Mouse (Mus musculus) thymus, adult 2 months (tissue): ENCODE data around the gene Sulf2. TPM values are rescaled to one million over a fixed set of nuclear protein-coding genes. Genes with fewer than 3 reads are reported as not detected.

Experiments
- DNase-seq: peaks from one replicate; pipeline ENCODE4 v3.0.0; 2021
- H3K27ac ChIP-seq: fragments of 200-500 bp; 2 replicates; pipeline ENCODE4 v1.5.1; 2012; ENCODE audit warnings: low read length, control low read depth; ENCODE audit not compliant: control insufficient read depth, insufficient read depth
- H3K27me3 ChIP-seq: fragments of 200-500 bp; 2 replicates; pipeline ENCODE4 v1.6.1; 2012; ENCODE audit warnings: mild to moderate bottlenecking, low read length, moderate library complexity, mixed read lengths; ENCODE audit not compliant: control insufficient read depth, insufficient read depth
- H3K36me3 ChIP-seq: fragments of 200-500 bp; 2 replicates; pipeline ENCODE4 v1.6.1; 2012; ENCODE audit warnings: mild to moderate bottlenecking, low read length, moderate library complexity; ENCODE audit not compliant: control insufficient read depth, insufficient read depth
- H3K4me1 ChIP-seq: fragments of 200-500 bp; replicated peaks from 2 replicates; pipeline ENCODE4 v1.6.1; 2012; ENCODE audit warnings: low read length; ENCODE audit not compliant: control insufficient read depth, insufficient read depth
- H3K4me3 ChIP-seq: fragments of 200-500 bp; 2 replicates; pipeline ENCODE4 v1.5.1; 2012; ENCODE audit warnings: mild to moderate bottlenecking, low read length, control low read depth, moderate library complexity; ENCODE audit not compliant: control insufficient read depth, insufficient read depth
- CTCF ChIP-seq: fragments of 200-500 bp; IDR thresholded peaks from 2 replicates; pipeline ENCODE4 v1.5.1; 2012; ENCODE audit warnings: mild to moderate bottlenecking, control low read depth, low read length, moderate library complexity, borderline replicate concordance; ENCODE audit not compliant: control insufficient read depth, poor library complexity, insufficient read depth; ENCODE audit errors: extremely low read depth
- POLR2A ChIP-seq: fragments of 200-500 bp; IDR thresholded peaks from 2 replicates; pipeline ENCODE4 v1.6.1; 2012; ENCODE audit warnings: mild to moderate bottlenecking, low read length, control low read depth, moderate library complexity; ENCODE audit not compliant: control insufficient read depth, poor library complexity, insufficient read depth; ENCODE audit errors: extremely low read depth
- WGBS: fragments of 180-500 bp; shearing (Covaris S2); methylation state at CpG from one replicate; pipeline ENCODE4 v1.1.7; 2018; 5-methylcytosine and 5-hydroxymethylcytosine counted together
- polyA plus RNA-seq: library from polyadenylated mRNA; depleted of rRNA; stranded (reverse); fragments of >200 nt; gene quantifications from 2 replicates; pipeline ENCODE4 v1.2.3, GENCODE M21; 2012

Gene Sulf2
- polyA plus RNA-seq, 1 experiment = 24.3 TPM

GRCm38 (mm10) chr2:166141039-166141438, 14.4 kb downstream of the Sulf2 start:
- no peak for TF ChIP-seq POLR2A
- TF ChIP-seq CTCF = no peak
- WGBS = 96% methylated on average over 6 of the region's 6 CpGs
- no peaks in the 10 kb centered on the region for H3K36me3 ChIP-seq
- H3K4me1 ChIP-seq = no peaks in the 10 kb centered on the region
- no peak for DNase-seq
- H3K27me3 ChIP-seq = no peaks in the 10 kb centered on the region
- H3K27ac ChIP-seq = no peak overlapping the region
- no peak overlapping the region for H3K4me3 ChIP-seq

GRCm38 (mm10) chr2:166140427-166140826, 15.0 kb downstream of the Sulf2 start:
- Histone ChIP-seq H3K27me3 (no peaks in the 10 kb centered on the region), H3K27ac (no peak overlapping the region), H3K4me3 (no peak overlapping the region), H3K36me3 (no peaks in the 10 kb centered on the region), H3K4me1 (no peaks in the 10 kb centered on the region)
- TF ChIP-seq CTCF (no peak), POLR2A (no peak)
- no peak for DNase-seq
- 39% methylated on average over 9 of the region's 9 CpGs for WGBS

DNA sequence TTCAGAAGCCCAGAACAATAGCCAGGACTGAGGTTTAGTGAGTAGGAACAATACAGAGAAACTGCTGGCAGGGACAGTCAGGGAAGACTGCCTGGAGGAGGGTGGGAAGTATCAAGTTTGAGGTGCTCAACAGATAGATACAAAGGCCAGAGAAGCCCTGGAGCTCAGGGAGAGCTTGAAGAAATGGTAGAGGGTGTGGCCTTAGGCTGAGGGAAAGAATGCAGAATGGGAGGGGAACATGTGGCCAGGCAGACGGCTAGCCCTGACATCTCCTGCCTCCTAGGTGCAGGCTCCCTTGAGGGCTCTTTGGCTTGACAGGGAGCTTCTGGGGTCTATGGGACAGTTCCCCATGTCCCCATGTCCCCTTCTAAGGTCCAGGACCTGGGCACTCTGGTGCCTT, 17.2 kb downstream of the Sulf2 start:
- WGBS = 85% methylated on average over 1 of the region's 1 CpGs
- no peaks in the 10 kb centered on the region for H3K4me1 ChIP-seq
- H3K27me3 ChIP-seq = no peaks in the 10 kb centered on the region
- H3K27ac ChIP-seq = no peak overlapping the region
- TF ChIP-seq CTCF (no peak), POLR2A (no peak)
- H3K4me3 ChIP-seq = no peak overlapping the region
- H3K36me3 ChIP-seq = no peaks in the 10 kb centered on the region
- DNase-seq = no peak

DNA sequence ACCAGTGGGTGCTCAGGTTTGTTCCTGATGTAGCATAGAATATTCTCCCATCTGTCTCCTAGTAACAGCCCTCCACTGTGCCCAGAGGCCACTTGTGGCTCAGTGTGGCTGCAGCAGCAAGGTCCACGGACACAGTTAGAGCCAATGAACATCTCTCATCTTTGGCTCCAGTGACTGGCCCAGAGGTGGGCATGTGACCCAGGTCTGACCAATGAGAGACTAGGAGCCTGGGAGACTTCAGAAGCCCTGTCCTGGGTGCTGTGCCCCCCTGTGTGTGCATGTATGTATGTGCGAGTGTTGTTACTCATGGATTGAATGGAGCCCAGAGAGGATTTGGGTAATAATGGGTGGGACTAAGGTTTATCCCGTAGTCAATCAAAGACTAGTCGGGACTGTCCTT, 18.0 kb downstream of the Sulf2 start:
- H3K36me3 ChIP-seq = no peaks in the 10 kb centered on the region
- DNase-seq = no peak
- H3K4me1 ChIP-seq = no peaks in the 10 kb centered on the region
- TF ChIP-seq POLR2A (no peak), CTCF (no peak)
- H3K27me3 ChIP-seq = no peaks in the 10 kb centered on the region
- H3K4me3 ChIP-seq = no peak overlapping the region
- H3K27ac ChIP-seq = no peak overlapping the region
- 96% methylated on average over 4 of the region's 4 CpGs for WGBS

- Histone ChIP-seq H3K27ac (no peak overlapping the region), H3K4me3 (no peak overlapping the region), H3K36me3 (no peaks in the 10 kb centered on the region), H3K4me1 (no peaks in the 10 kb centered on the region), H3K27me3 (no peaks in the 10 kb centered on the region)
- no peak for DNase-seq
- TF ChIP-seq POLR2A (no peak), CTCF (no peak)
- 83% methylated on average over 16 of the region's 16 CpGs for WGBS
Observed at GRCm38 (mm10) chr2:166135711-166136485, 19.6 kb downstream of the Sulf2 start.

GRCm38 (mm10) chr2:166128756-166129155, 26.7 kb downstream of the Sulf2 start:
- no peaks in the 10 kb centered on the region for H3K27me3 ChIP-seq
- no peak overlapping the region for H3K4me3 ChIP-seq
- no peak overlapping the region for H3K27ac ChIP-seq
- DNase-seq = no peak
- TF ChIP-seq POLR2A = no peak
- no peak for TF ChIP-seq CTCF
- WGBS = 83% methylated on average over 4 of the region's 4 CpGs
- no peaks in the 10 kb centered on the region for H3K36me3 ChIP-seq
- peaks cover 13% of the 10 kb centered on the region for H3K4me1 ChIP-seq
